Mouse (Mus musculus) liver, embryonic 11.5 days (tissue): Measurements from ENCODE around the gene Arhgef26. TPM values are rescaled to one million over a fixed set of nuclear protein-coding genes. Genes with fewer than 3 reads are reported as not detected.

Experiments
- ATAC-seq: fragments of 200-750 bp; cut with Nextera tagmentation; replicated peaks from 2 replicates; pipeline ENCODE4 v1.8.0; 2017; ENCODE audit warnings: moderate number of reproducible peaks, mild to moderate bottlenecking, moderate TSS enrichment, moderate library complexity; ENCODE audit not compliant: low FRiP score
- DNase-seq: peaks from one replicate; pipeline ENCODE4 v3.0.0-alpha.2; 2017; ENCODE audit warnings: low spot score
- H3K27ac ChIP-seq: fragments of 300-500 bp; sonication (generic); 2 replicates; pipeline ENCODE4 v1.5.1; 2014; ENCODE audit warnings: mild to moderate bottlenecking, low read depth, low read length, control low read depth
- H3K27me3 ChIP-seq: fragments of 300-500 bp; sonication (generic); replicated peaks from 2 replicates; pipeline ENCODE4 v1.6.1; 2014; ENCODE audit warnings: low read length, mixed read lengths; ENCODE audit not compliant: control insufficient read depth, insufficient read depth
- H3K36me3 ChIP-seq: fragments of 300-500 bp; sonication (generic); 2 replicates; pipeline ENCODE4 v1.6.1; 2014; ENCODE audit warnings: mild to moderate bottlenecking, low read length, moderate library complexity, mixed read lengths; ENCODE audit not compliant: control insufficient read depth, insufficient read depth
- H3K4me1 ChIP-seq: fragments of 300-500 bp; sonication (generic); replicated peaks from 2 replicates; pipeline ENCODE4 v1.6.1; 2014; ENCODE audit warnings: low read length, mixed read lengths; ENCODE audit not compliant: control insufficient read depth, insufficient read depth
- H3K4me2 ChIP-seq: fragments of 300-500 bp; sonication (generic); 2 replicates; pipeline ENCODE4 v1.6.1; 2014; ENCODE audit warnings: mild to moderate bottlenecking, control low read depth, moderate library complexity
- H3K4me3 ChIP-seq: fragments of 300-500 bp; sonication (generic); 2 replicates; pipeline ENCODE4 v1.5.1; 2014; ENCODE audit warnings: low read depth, low read length, control low read depth
- H3K9ac ChIP-seq: fragments of 300-500 bp; sonication (generic); 2 replicates; pipeline ENCODE4 v1.6.1; 2014; ENCODE audit warnings: low read depth, low read length, control low read depth
- H3K9me3 ChIP-seq: fragments of 300-500 bp; sonication (generic); 2 replicates; pipeline ENCODE4 v1.6.1; 2016; ENCODE audit warnings: low read length, inconsistent platforms, mixed read lengths; ENCODE audit not compliant: control insufficient read depth
- WGBS: fragments of 180-500 bp; shearing (Covaris S2); extraction: QIAGEN DNeasy Blood & Tissue Kit; methylation state at CpG from one replicate; pipeline ENCODE4 v1.1.7; 2014; 5-methylcytosine and 5-hydroxymethylcytosine counted together
- polyA plus RNA-seq: library from polyadenylated mRNA; unstranded; fragments of >200 nt; fragmentation: Nextera tagmentation; extraction: Ambion mirVana; gene quantifications from 2 replicates; pipeline ENCODE4 v1.2.1, GENCODE M21; 2014

Gene Arhgef26
- 0.62 and 0.92 TPM in 2 replicates for polyA plus RNA-seq

DNA sequence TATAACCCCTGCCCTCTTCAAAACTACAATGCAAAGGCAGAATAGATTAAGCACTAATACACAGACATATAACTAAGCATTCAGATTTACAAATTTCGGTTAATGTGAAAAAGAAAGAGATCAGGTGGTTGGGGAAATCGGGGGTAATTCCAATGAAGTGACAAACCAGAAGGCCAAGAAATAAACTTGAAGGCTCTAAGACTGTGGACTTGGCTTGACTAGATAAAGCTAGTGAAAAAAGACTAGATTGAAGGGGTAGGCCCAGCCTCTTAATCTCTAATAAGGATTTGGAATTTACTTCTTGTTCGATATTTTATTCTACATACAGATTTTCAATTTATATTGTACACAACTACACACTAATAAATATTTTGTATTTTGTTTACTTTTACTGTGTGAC is at the start of gene Arhgef26:
TSS of gene Arhgef26 (plus strand) at position 301 of the 400 bp plus-strand sequence.
- WGBS, result 74% methylated on average over 3 of the region's 3 CpGs

DNA sequence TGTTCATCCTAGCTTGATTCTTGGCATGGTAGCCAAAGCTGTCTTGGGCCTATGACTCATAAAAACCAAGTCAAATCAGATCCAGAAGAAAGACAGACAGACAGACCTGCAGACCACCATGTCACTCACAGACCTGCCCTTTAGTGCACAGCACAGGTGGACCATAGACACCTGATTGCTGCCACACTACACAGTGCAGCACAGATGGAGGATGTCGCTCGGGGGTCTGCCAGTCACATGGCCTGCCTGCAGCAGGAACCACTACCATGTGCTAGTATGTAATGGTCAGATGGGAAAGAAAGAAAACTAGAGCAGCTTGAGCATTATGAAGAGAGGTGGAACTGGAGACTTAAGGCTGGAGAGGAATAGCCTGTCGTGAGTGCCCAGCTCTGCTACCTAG is 27.7 kb upstream of the Arhgef26 start:
- Histone ChIP-seq H3K4me2 (no peak overlapping the region), H3K9me3 (no peaks in the 10 kb centered on the region), H3K27me3 (no peaks in the 10 kb centered on the region), H3K4me3 (no peak overlapping the region), H3K36me3 (no peaks in the 10 kb centered on the region), H3K27ac (no peak overlapping the region), H3K9ac (no peak overlapping the region), H3K4me1 (no peaks in the 10 kb centered on the region)
- 83% methylated on average over 3 of the region's 3 CpGs for WGBS
- DNase-seq (no peak), ATAC-seq (no peak)

More for the DNA sequence above, at the start of gene Arhgef26:
- Histone ChIP-seq H3K27me3 (peaks cover 34% of the 10 kb centered on the region), H3K4me1 (no peaks in the 10 kb centered on the region), H3K9me3 (no peaks in the 10 kb centered on the region), H3K36me3 (no peaks in the 10 kb centered on the region), H3K4me2 (peak within 1 kb of the TSS; percentile 89), H3K9ac (peak within 1 kb of the TSS; percentile 30; the same call in 1 of the 2 replicates), H3K4me3 (peak within 1 kb of the TSS; percentile 60), H3K27ac (no peak within 1 kb of the TSS)
- ATAC-seq (no peak), DNase-seq (no peak)

DNA sequence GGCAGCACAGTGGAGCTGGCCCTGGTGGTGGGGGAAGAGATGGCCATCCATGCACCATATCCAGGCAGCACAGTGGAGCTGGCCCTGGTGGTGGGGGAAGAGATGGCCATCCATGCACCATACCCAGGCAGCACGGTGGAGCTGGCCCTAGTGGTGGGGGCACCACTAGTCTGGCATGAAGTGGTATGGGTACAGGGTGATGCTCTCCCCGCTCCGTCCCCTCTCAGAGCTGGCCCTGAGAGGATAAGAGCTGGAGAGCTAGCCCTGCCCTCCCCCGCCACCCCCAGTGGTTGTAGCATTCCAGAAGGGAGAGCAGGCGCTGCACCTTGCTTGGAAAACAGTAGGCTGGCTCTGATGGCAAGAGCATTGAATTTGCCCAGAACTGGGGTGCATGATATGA is 26.9 kb upstream of the Arhgef26 start:
- Histone ChIP-seq H3K4me3 (no peak overlapping the region), H3K4me2 (no peak overlapping the region), H3K27me3 (no peaks in the 10 kb centered on the region), H3K9ac (no peak overlapping the region), H3K36me3 (no peaks in the 10 kb centered on the region), H3K27ac (no peak overlapping the region), H3K9me3 (no peaks in the 10 kb centered on the region), H3K4me1 (no peaks in the 10 kb centered on the region)
- WGBS, result 86% methylated on average over 5 of the region's 5 CpGs
- no peak for DNase-seq
- no peak for ATAC-seq

DNA sequence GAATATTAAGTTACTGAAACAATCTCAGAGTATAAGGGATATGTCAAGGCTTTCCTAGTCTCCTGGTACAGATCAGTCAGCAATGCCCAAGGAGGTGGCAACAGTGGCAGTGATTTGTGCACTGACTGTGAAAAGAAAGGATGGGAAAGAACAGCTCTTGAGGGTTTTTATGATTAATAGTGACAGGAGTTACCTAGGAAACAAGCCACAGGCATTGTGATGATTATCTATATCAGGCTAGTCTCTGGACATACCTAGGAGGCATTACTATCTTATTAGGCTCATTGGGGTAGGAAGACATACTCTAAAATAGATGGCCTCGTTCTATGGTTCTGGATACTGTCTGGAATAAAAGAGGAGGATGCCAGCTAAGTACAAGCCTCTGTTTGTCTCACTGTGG is 13.4 kb upstream of the Arhgef26 start:
- H3K4me2 ChIP-seq, result no peak overlapping the region
- H3K4me1 ChIP-seq, result no peaks in the 10 kb centered on the region
- H3K9me3 ChIP-seq, result no peaks in the 10 kb centered on the region
- H3K27me3 ChIP-seq, result no peaks in the 10 kb centered on the region
- no peak overlapping the region for H3K9ac ChIP-seq
- no peaks in the 10 kb centered on the region for H3K36me3 ChIP-seq
- ATAC-seq (no peak), DNase-seq (no peak)
- no peak overlapping the region for H3K27ac ChIP-seq
- 57% methylated on average over 1 of the region's 1 CpGs for WGBS
- H3K4me3 ChIP-seq, result no peak overlapping the region

DNA sequence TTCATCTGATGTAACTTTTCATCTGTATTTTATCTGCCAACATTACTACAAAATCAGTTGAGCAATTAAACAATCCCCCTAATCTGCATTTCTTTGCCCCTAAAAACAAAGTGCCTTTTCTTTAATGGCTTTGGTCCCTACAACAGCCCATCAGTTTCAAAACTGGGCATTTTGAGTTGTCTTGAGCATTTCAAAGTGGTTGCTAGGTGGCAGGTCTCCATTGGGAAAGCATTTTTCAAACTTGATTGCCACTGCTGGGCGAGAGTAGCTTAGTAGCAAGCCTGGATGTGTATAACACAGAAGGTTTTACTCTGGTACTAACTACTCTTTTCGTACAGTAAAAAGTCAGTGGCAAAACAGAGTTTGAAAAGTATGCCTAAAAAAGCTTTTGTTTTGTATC is 10.2 kb upstream of the Arhgef26 start:
- Histone ChIP-seq H3K9ac (no peak overlapping the region), H3K27me3 (no peaks in the 10 kb centered on the region), H3K4me1 (no peaks in the 10 kb centered on the region), H3K4me3 (no peak overlapping the region), H3K4me2 (no peak overlapping the region), H3K36me3 (no peaks in the 10 kb centered on the region), H3K9me3 (no peaks in the 10 kb centered on the region), H3K27ac (no peak overlapping the region)
- WGBS, result 78% methylated on average over 2 of the region's 2 CpGs
- DNase-seq (no peak), ATAC-seq (no peak)

- Histone ChIP-seq H3K4me2 (peak overlapping the region; percentile 89), H3K27ac (no peak overlapping the region)
These were observed 313 bp downstream of the Arhgef26 start for GRCm38 (mm10) chr3:62338461-62338853.

GRCm38 (mm10) chr3:62338854-62339515 is 841 bp downstream of the Arhgef26 start:
- Histone ChIP-seq H3K27ac (no peak overlapping the region), H3K4me3 (peak overlapping the region; percentile 60), H3K4me2 (peak overlapping the region; percentile 89), H3K27me3 (peaks cover 34% of the 10 kb centered on the region), H3K36me3 (no peaks in the 10 kb centered on the region), H3K4me1 (no peaks in the 10 kb centered on the region), H3K9me3 (no peaks in the 10 kb centered on the region), H3K9ac (peak overlapping the region; percentile 30; the same call in 1 of the 2 replicates)
- ATAC-seq, result peak; percentile 86
- peak; percentile 72 for DNase-seq
- under 1% methylated on average over 67 of the region's 68 CpGs for WGBS

More at GRCm38 (mm10) chr3:62338461-62338853, 313 bp downstream of the Arhgef26 start:
- Histone ChIP-seq H3K4me1 (no peaks in the 10 kb centered on the region), H3K4me3 (peak overlapping the region; percentile 60), H3K9me3 (no peaks in the 10 kb centered on the region), H3K9ac (no peak overlapping the region), H3K27me3 (peaks cover 34% of the 10 kb centered on the region), H3K36me3 (no peaks in the 10 kb centered on the region)
- DNase-seq, result no peak
- WGBS, result under 1% methylated on average over 17 of the region's 17 CpGs
- no peak for ATAC-seq

- Histone ChIP-seq H3K36me3 (no peaks in the 10 kb centered on the region), H3K27me3 (peaks cover 34% of the 10 kb centered on the region), H3K4me2 (peak overlapping the region; percentile 89), H3K9me3 (no peaks in the 10 kb centered on the region), H3K4me1 (no peaks in the 10 kb centered on the region), H3K4me3 (peak overlapping the region; percentile 60), H3K9ac (peak overlapping the region; percentile 30; the same call in 1 of the 2 replicates), H3K27ac (no peak overlapping the region)
- WGBS, result under 1% methylated on average over 53 of the region's 53 CpGs
- DNase-seq (peak; percentile 55), ATAC-seq (peak; percentile 30; the same call in 1 of the 2 replicates)
These were observed 1.4 kb downstream of the Arhgef26 start for GRCm38 (mm10) chr3:62339516-62340051.
